Mouse (Mus musculus): ENCODE data around the gene Jam3. TPM values are rescaled to one million over a fixed set of nuclear protein-coding genes. Genes with fewer than 3 reads are reported as not detected.
"Not testable (repeated sequence)": the region's sequence is repeated elsewhere in the genome, so short reads cannot be mapped to it uniquely, and the experiment has no call there.

Jam3 gene
- total RNA-seq, 2 experiments from 2014 or later: 5.5 to 11.4 TPM

DNA sequence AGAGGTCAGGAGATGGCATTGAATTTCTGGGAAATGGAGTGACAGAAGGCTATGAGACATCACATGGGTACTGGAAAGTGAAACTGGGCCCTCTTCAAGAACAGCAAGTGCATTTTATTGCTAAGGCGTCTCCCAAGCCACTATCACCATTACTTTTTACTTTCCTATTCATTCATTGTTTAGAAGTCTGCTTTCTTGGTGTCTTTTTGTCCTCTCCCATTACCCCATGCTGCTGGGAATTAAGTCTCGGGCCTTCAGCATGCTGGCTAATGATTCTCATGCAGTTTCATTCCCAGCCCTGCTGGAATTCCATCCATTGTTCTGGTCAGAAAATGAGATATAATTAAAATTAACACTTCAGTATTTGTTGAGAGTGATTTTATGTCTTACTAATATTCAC lies 9.7 kb upstream of the Jam3 start:
- H3K27ac ChIP-seq: no peak overlapping the region
- intact Hi-C loops (cut with DNase I): no loop called here
- TF ChIP-seq CTCF (IDR thresholded peaks at IDR 0.05): no peak
- no peak overlapping the region for H3K4me3 ChIP-seq
- DNase-seq: no peak

DNA sequence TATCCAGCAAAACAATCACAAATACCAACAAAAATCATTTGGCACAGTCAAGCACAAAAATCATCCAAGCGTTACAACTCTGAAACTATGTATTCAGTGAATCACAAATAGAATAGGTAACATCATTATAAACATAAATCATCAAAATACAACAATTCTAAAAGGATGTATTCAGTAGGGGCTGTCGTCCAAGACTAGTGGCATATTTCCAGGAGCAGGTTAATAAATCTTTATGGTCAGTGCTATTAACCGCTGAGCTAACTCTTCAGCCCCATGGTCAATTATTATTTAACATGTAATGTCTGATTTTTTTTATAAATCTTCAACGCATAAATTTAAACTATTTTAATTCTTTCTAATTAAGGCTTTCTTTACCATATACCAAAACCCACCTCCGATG lies 8.4 kb upstream of the Jam3 start:
- intact Hi-C loops (cut with DNase I); H3K4me3 ChIP-seq; DNase-seq; H3K27ac ChIP-seq: not testable (repeated sequence)

DNA sequence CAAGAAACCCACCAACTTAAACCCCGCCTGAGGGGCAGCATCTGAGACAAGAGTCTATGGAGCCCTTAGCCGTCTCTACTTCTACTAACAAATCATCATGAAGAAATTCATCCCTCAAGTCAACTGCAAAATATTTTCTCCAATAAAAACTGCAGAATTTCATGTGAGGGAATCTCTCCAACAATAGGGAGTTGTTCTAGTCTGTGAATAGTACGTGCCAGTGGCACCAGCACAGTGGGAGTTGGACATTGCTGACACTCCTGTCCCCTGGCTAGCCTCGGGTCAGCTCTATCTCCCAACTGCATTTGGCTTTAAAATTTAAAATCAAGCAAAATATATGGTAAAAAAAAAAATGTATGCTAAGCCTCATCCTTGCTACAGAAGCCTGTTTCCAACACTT lies 1.4 kb downstream of the Jam3 start:
- H3K27ac ChIP-seq: peak overlapping the region; percentile 86; the same call in 1 of the 2 replicates
- TF ChIP-seq CTCF (IDR thresholded peaks at IDR 0.05): no peak
- intact Hi-C loops (cut with DNase I): no loop called here
- peak overlapping the region; percentile 88 for H3K4me3 ChIP-seq
- DNase-seq: no peak

DNA sequence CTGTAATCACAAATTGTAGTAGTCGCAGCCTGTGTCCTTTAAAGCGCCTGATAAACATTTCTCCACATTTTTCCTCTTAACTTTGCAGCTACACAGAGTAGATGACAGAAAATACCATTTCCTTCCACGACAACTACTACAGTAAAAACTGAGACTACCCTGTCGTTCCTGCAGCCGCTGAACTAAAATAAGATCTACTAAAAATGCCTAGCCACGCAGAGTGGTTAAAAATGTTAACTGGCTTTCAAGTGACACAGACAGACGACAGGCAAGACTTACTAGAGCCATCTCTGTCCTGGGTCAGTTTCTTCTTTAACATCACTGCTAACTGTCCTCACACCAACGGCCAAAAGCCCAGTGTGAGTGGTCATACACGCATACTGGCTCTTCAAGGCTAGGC lies 5.4 kb downstream of the Jam3 start:
- no peak for TF ChIP-seq CTCF (IDR thresholded peaks at IDR 0.05)
- Histone ChIP-seq H3K4me3 (peak overlapping the region; percentile 48), H3K27ac (peak overlapping the region; percentile 57)
- no peak for DNase-seq
- intact Hi-C loops (cut with DNase I): no loop called here

DNA sequence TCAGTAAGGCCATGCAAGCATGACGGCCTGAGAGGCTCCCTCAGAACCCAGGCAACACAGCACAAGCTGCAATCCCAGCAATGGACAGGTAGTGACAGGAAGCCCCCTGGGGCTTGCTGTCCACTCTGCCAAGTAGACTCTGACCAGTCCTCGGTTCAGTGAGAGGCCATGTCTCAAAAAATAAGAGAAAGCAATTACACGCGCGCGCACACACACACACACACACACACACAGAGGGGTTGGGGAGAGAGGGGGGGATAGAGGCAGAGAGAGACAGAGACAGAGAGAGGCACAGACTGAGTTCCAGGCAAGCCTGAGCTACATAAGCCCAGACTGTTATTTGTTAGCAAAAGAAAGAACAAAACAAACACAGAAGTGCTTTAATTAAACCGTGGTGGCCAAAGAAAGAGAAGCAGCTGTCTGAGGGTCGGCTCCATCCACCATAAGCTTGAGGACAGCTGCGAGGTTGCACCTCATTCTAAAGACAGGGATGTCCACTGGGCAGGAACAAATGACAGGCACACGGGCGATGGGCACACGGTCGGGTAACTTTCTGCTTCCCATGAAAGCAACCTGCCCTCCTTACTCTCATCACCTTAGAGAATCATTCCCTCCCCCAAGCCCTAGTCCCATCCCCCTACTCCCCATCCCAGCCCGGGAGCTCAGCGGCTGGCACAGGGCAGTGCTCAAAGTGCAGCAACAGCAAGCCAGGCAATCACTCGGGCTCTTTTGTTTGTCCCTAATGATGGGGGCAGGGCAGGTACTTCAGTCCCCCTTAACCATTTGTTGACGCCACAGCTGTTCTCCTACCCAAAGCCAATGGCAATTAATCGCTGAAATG lies 6.4 kb downstream of the Jam3 start:
- TF ChIP-seq CTCF (IDR thresholded peaks at IDR 0.05): no peak
- intact Hi-C loops (cut with DNase I): no loop called here
- Histone ChIP-seq H3K27ac (peak overlapping the region; percentile 57), H3K4me3 (peak overlapping the region; percentile 48)
- DNase-seq: no peak

DNA sequence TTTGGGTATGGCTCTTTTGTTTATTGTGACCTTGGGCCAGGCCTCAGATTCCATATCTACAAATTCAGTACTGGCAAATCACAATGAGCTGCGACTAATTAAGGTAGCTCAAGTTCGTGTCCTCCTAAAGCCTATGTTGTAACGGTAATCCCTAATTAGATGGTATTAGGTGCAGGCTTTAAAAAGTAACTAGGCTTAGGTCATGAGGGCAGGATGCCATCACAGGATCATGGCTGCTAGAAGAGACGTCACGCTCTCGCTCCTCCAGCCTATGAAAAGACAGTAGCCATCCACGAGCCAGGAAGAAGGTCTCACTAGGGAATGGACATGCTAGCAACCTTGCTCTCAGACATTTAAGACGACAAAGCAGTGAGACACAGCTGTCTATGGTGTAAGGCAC lies 7.3 kb downstream of the Jam3 start:
- Histone ChIP-seq H3K4me3 (no peak overlapping the region), H3K27ac (peak overlapping the region; percentile 57; the same call in 1 of the 2 replicates)
- intact Hi-C loops (cut with DNase I): no loop called here
- peak; percentile 30 for DNase-seq
- no peak for TF ChIP-seq CTCF (IDR thresholded peaks at IDR 0.05)

DNA sequence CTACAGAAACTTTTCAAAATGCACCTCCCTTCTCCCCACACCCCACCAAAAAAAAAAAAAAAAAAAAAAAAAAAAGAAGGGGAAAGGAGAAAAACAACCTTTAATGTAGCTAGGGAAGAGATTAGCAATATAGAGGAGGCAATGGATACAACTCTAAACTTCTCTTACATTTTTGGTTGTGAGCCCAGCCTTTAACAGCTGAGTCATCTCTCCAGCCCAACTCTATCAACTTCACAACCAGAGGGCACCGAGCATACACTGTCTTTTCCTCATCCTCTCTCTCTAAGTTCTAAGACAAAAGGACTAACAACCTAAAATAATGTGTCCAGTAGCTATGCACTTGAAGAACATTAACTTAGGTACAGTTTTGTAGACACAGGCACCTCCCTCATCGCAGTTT lies 8.4 kb downstream of the Jam3 start:
- Histone ChIP-seq H3K27ac (peak overlapping the region; percentile 48), H3K4me3 (no peak overlapping the region)
- TF ChIP-seq CTCF (IDR thresholded peaks at IDR 0.05): no peak
- intact Hi-C loops (cut with DNase I): no loop called here
- DNase-seq: no peak

DNA sequence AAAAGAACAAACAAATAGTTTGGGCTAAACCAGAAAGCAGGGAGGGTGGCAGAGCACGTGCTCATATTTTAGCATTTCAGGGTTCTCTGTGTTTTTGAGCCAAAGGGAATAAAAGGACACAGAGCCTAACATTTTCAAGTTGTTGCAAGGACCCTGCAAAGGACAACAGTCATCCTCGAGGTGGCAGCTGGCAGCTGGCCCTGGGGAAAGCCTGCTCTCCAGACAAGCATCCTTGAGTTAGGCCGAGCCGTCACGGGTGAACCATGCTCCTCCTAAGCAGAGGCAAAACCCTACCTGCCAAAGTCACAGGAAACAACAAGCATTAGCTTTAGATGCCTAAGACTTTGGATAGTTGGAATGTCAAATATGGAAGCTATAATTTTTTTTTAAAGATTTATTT lies 10.2 kb downstream of the Jam3 start:
- TF ChIP-seq CTCF (IDR thresholded peaks at IDR 0.05): no peak
- no peak for DNase-seq
- Histone ChIP-seq H3K4me3 (no peak overlapping the region), H3K27ac (peak overlapping the region; percentile 64)
- intact Hi-C loops (cut with DNase I): no loop called here

DNA sequence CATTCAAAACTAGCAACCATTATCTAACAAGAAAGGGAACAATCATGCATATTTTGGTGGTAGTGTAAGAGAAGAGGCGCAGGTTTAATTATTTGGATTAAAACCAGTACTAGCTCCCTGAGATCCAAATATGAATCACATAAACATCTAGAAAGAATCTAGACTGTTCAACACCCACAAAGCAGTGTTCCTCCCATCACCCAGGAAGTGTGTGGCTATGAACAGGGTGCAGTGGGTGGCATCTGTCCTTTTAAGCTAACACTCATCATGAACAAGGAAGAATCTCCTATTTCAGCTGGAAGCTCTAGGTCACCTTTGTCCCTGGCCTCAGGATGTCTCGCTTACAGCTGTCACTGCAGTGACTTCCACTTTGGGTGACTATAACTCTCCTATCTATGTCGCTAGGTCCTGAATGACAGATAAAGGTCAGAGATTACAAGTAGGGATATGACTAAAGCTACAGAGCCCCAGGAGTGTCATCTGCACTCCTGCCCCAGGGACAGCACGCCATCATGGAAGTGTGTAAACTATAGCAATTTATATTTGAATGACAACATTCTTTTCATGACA lies 10.9 kb downstream of the Jam3 start:
- intact Hi-C loops (cut with DNase I): no loop called here
- no peak overlapping the region for H3K4me3 ChIP-seq
- TF ChIP-seq CTCF (IDR thresholded peaks at IDR 0.05): no peak
- peak overlapping the region; percentile 64 for H3K27ac ChIP-seq
- no peak for DNase-seq

DNA sequence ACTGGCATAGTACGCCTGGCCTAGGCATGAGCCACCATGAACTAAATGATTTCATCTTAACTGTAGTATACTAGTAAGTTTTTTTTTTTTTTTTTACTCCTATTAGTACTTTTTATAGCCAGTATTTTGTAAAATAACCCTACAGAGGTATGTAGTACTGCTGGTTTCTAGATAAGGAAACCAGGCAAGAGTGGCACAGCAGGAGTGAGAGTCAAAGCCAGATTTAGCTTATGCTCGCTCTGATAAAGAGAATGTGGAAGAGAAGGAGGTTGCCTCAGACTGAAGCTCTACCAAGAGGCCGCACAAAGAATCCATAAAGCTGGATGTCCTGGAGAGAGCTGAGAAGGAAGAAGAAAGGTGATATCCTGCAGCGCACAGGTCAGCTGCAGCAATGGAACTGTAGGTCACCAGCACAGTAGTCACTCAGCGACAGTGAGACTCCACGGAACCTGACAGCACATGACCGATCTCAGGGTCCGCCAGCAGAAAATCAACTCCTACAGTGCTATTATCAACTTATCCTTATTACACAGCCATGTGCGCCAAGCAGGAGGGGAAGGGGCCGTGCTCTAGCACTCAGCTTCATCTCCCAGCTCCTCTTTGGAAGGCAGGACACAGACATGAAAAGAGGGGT lies 14.7 kb downstream of the Jam3 start:
- no peak overlapping the region for H3K4me3 ChIP-seq
- no peak for DNase-seq
- no peak overlapping the region for H3K27ac ChIP-seq
- no peak for TF ChIP-seq CTCF (IDR thresholded peaks at IDR 0.05)
- intact Hi-C loops (cut with DNase I): no loop called here

DNA sequence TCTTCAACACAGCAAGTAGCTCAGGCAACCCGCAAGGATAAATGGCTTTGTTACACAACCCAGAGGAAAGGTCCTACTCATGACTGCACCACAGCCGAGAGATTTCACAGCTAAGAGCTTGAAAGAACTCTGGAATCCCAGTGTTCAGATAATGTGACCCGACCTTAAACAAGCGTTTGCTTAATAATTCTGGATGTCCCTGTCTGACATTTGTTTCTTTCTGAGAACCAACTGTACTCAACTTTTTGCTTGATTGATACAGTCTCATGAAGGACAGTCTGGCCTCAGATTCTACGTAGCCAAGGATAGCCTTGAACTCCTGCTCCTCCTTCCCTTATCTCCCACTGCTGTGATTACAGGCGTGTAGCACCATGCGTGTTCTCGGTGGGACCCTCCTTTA lies 18.6 kb downstream of the Jam3 start:
- intact Hi-C loops (cut with DNase I): no loop called here
- no peak for TF ChIP-seq CTCF (IDR thresholded peaks at IDR 0.05)
- no peak overlapping the region for H3K4me3 ChIP-seq
- DNase-seq: no peak
- no peak overlapping the region for H3K27ac ChIP-seq

DNA sequence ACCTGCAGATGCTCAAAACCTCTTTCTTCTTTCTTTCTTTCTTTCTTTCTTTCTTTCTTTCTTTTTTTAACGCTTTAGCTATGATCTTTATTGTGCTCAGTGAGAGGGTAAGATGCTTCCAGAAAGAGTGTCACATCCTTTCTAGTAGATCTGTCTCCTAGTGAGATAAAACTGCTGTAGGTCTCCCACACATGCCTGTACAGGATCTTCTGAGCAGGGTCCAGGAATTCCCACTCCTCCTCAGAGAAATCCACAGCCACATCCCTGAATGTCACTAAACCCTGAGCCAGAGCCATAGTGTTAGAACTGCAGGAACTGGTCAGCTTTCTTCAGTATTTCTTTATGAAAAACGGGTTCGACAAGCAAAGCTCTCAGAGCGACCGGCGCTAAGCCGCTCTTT lies 19.8 kb downstream of the Jam3 start:
- Histone ChIP-seq H3K4me3 (no peak overlapping the region), H3K27ac (no peak overlapping the region)
- no peak for DNase-seq
- TF ChIP-seq CTCF (IDR thresholded peaks at IDR 0.05): no peak
- intact Hi-C loops (cut with DNase I): no loop called here

DNA sequence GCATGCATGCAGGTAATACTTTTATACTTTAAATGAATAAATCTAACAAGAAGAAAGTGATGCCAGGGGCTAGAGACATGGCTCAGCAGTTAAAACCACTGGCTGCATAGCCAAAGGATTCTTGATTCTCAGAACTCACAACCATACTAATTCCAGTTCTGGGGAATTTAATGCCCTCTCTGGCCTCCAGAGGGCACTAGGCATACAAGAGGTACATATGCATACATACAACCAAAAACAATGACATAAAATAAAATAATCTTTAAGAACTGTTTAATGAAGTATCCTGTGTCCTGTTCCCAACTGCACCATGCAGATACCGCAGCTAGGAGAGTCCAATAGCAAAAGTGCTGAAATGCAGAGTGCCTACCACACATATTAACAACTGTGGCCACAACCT lies 20.8 kb downstream of the Jam3 start:
- intact Hi-C loops (cut with DNase I): loop anchor here (1.0 kb wide), 1 partner anchor 42 kb away; no protein-coding TSS in a partner anchor
- DNase-seq: no peak

More for the DNA sequence above, 20.8 kb downstream of the Jam3 start:
- Histone ChIP-seq H3K4me3 (no peak overlapping the region), H3K27ac (no peak overlapping the region)
- peak; percentile 85 for TF ChIP-seq CTCF (IDR thresholded peaks at IDR 0.05)

Data from gastrocnemius, adult 2 months (tissue).